Mouse (Mus musculus) cerebellum, adult 2 months (tissue): ENCODE data around the gene Dner.

Source experiments
- CTCF ChIP-seq: fragments of 200-500 bp; IDR thresholded peaks from 2 replicates; pipeline ENCODE4 v1.5.1; 2011; ENCODE audit warnings: low read depth, mild to moderate bottlenecking, control low read depth, low read length, moderate library complexity, borderline replicate concordance; ENCODE audit not compliant: insufficient read depth
- POLR2A ChIP-seq: fragments of 200-500 bp; IDR thresholded peaks from 2 replicates; pipeline ENCODE4 v1.6.1; 2011; ENCODE audit warnings: low read length, control low read depth, borderline replicate concordance; ENCODE audit not compliant: insufficient read depth

GRCm38 (mm10) chr1:84731763-84732162 lies 35.7 kb upstream of the Dner start:
- TF ChIP-seq CTCF, result no peak
- no peak for TF ChIP-seq POLR2A
